Comparison of ENCODE assay signal across 18 mouse cellular contexts in the genomic region with DNA sequence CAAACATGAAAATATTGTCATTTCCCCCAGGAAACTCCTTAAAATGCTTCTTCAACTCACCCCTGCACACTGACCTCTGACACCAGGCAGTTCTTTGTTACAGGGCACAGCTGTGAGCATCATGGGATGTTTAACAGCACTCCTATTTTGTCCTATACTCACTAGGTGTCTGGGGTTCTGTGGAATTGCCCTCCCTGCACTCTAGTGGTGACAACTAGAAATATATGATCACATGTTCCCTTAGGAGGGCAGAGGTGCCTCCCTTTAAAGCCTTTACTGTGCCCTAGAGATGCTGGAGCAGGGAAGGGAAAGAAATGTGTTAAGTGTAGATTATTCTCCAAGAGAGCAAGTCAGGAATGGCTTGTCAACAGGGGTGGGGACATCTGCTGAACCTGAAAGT.
DNase-seq lines count a peak whose midpoint lies in the region; ATAC-seq and TF ChIP-seq lines count a peak whose summit lies in the region.
"Had no signal": no experiment of that assay in that cellular context is flagged by ENCODE, and none has a peak within 500 bp of the region (broad histone marks: within the 10 kb centered on the region; RNA-seq: fewer than 3 reads in every experiment).

No protein-coding gene starts in this region.

- no peaks in the 10 kb centered on the region for H3K27me3 ChIP-seq in intestine, postnatal 0 days (replicated peaks; ENCODE audit: control insufficient read depth, insufficient read depth, low read length)
- no peaks in the 10 kb centered on the region for H3K27me3 ChIP-seq in intestine, embryonic 16.5 days (replicated peaks; ENCODE audit: control insufficient read depth, insufficient read depth, low read length)
- no peaks in the 10 kb centered on the region for H3K27me3 ChIP-seq in neural tube, embryonic 15.5 days (replicated peaks)
- H3K27me3 ChIP-seq: embryonic facial prominence, embryonic 13.5 days; heart, embryonic 12.5 days; hindbrain, embryonic 15.5 days had no signal

- no peak overlapping the region for H3K4me2 ChIP-seq in intestine, postnatal 0 days (replicated peaks; ENCODE audit: low read depth)
- H3K4me2 ChIP-seq in intestine, embryonic 16.5 days (ENCODE audit: low read depth, low read length), result no peak overlapping the region
- no peak overlapping the region for H3K4me2 ChIP-seq in neural tube, embryonic 15.5 days
- H3K4me2 ChIP-seq: embryonic facial prominence, embryonic 13.5 days; heart, embryonic 12.5 days; hindbrain, embryonic 15.5 days had no signal

- no peaks in the 10 kb centered on the region for H3K9me3 ChIP-seq in intestine, postnatal 0 days (ENCODE audit: control insufficient read depth)
- H3K9me3 ChIP-seq in intestine, embryonic 16.5 days (ENCODE audit: control insufficient read depth, low read length), result no peaks in the 10 kb centered on the region
- no peaks in the 10 kb centered on the region for H3K9me3 ChIP-seq in neural tube, embryonic 15.5 days (replicated peaks)
- H3K9me3 ChIP-seq: embryonic facial prominence, embryonic 13.5 days; heart, embryonic 12.5 days; hindbrain, embryonic 15.5 days had no signal

- no peaks in the 10 kb centered on the region for H3K36me3 ChIP-seq in intestine, postnatal 0 days (ENCODE audit: control insufficient read depth, insufficient read depth)
- H3K36me3 ChIP-seq in intestine, embryonic 16.5 days (ENCODE audit: control insufficient read depth, insufficient read depth, low read length), result no peaks in the 10 kb centered on the region
- no peaks in the 10 kb centered on the region for H3K36me3 ChIP-seq in neural tube, embryonic 15.5 days
- H3K36me3 ChIP-seq: embryonic facial prominence, embryonic 13.5 days; heart, embryonic 12.5 days; hindbrain, embryonic 15.5 days had no signal

- no peak overlapping the region for H3K9ac ChIP-seq in intestine, postnatal 0 days (ENCODE audit: low read depth, low read length)
- no peak overlapping the region for H3K9ac ChIP-seq in intestine, embryonic 16.5 days (ENCODE audit: low read depth, low read length)
- no peak overlapping the region for H3K9ac ChIP-seq in neural tube, embryonic 15.5 days (replicated peaks)
- H3K9ac ChIP-seq: embryonic facial prominence, embryonic 13.5 days; heart, embryonic 12.5 days; hindbrain, embryonic 15.5 days had no signal

- no peak overlapping the region for H3K4me3 ChIP-seq in intestine, postnatal 0 days (ENCODE audit: low read depth, low read length)
- no peak overlapping the region for H3K4me3 ChIP-seq in intestine, embryonic 16.5 days (ENCODE audit: low read length)
- no peak overlapping the region for H3K4me3 ChIP-seq in neural tube, embryonic 15.5 days (replicated peaks)
- H3K4me3 ChIP-seq: embryonic facial prominence, embryonic 13.5 days; gastrocnemius, adult 2 months; heart, embryonic 12.5 days; hindbrain, embryonic 15.5 days had no signal

- ATAC-seq in intestine, postnatal 0 days, result 0 out of 2 replicates have a peak, but pooled peaks have one; percentile 41
- no peak for ATAC-seq in intestine, embryonic 16.5 days
- ATAC-seq in neural tube, embryonic 15.5 days (ENCODE audit: low FRiP score), result no peak
- ATAC-seq: forebrain, embryonic 14.5 days had no signal

- TF ChIP-seq CTCF in intestine, postnatal 0 days (IDR thresholded peaks at IDR 0.05; ENCODE audit: low read depth), result peak; percentile 45

- no peak overlapping the region for H3K27ac ChIP-seq in intestine, postnatal 0 days (ENCODE audit: low read depth, low read length)
- no peak overlapping the region for H3K27ac ChIP-seq in intestine, embryonic 16.5 days (ENCODE audit: low read length)
- H3K27ac ChIP-seq in neural tube, embryonic 15.5 days (replicated peaks), result no peak overlapping the region
- H3K27ac ChIP-seq: embryonic facial prominence, embryonic 13.5 days; gastrocnemius, adult 2 months; hindbrain, embryonic 15.5 days had no signal

- DNase-seq in neural tube, embryonic 10.5 days (ENCODE audit: extremely low spot score, low spot score), result peak; percentile 35
- peak; percentile 52 for DNase-seq in mesoderm, embryonic 11.5 days (ENCODE audit: low read depth, low spot score)
- no peak for DNase-seq in right cerebral cortex, postnatal 14 days
- DNase-seq in lung, postnatal 10 days, result no peak
- DNase-seq: adrenal gland, adult 2 months; adrenal gland, postnatal 25 days; cerebellum, adult 18-20 months; cerebellum, adult 9-11 months; cerebellum, postnatal 36 days; gastrocnemius, adult 2 months; gastrocnemius, postnatal 25 days had no signal

- no peaks in the 10 kb centered on the region for H3K4me1 ChIP-seq in intestine, postnatal 0 days (replicated peaks; ENCODE audit: control insufficient read depth, insufficient read depth, low read length)
- H3K4me1 ChIP-seq in intestine, embryonic 16.5 days (ENCODE audit: control insufficient read depth, insufficient read depth, low read length), result no peaks in the 10 kb centered on the region; the same call in 1 of the 2 replicates
- peaks cover 19% of the 10 kb centered on the region for H3K4me1 ChIP-seq in neural tube, embryonic 15.5 days

Comparison
In these comparisons a context has a peak if more than half of its experiments do, and no peak if none do; other contexts are left out.
1. DNase-seq: peak in neural tube, embryonic 10.5 days (single experiment) and mesoderm, embryonic 11.5 days (single experiment); none in right cerebral cortex, postnatal 14 days (single experiment) and lung, postnatal 10 days (single experiment).